Mouse (Mus musculus) gastrocnemius, postnatal 14 days (tissue): ENCODE data around the gene Crabp1. TPM values are rescaled to one million over a fixed set of nuclear protein-coding genes. Genes with fewer than 3 reads are reported as not detected.

ENCODE experiments used
- DNase-seq: peaks from one replicate; pipeline ENCODE4 v3.0.0; 2021; ENCODE audit warnings: mixed read lengths
- intact Hi-C: fragments of 180-260 bp; cut with DNase I; formaldehyde crosslinking; loops from one replicate; pipeline ENCODE4 v1.15.1; 2025; ENCODE audit warnings: low total_unique reads
- long read RNA-seq, 2 experiments: library from polyadenylated mRNA; stranded (forward); transcript quantifications; one replicate each; pipeline ENCODE4 v2.0.0; 2021
- total RNA-seq, 2 experiments: library from RNA; stranded (reverse); gene quantifications; 2 replicates each; pipeline ENCODE4 v1.2.3; 2021

The Crabp1 gene
- 1 to 10 TPM; 1.4 to 1.7 TPM for total RNA-seq
- long read RNA-seq, experiment 1, partial matches to known transcripts: 0 of 1 reads
- long read RNA-seq, experiment 1, other reads (novel, unspliced or antisense): 0 of 1 reads
- long read RNA-seq, experiment 2: 0 reads

GRCm38 (mm10) chr9:54764561-54765217 is at the start of gene Crabp1:
TSS of gene Crabp1 (plus strand) at chr9:54764748.
- no peak for DNase-seq
- intact Hi-C loops: no loop called here

GRCm38 (mm10) chr9:54715776-54716175 is 48.8 kb upstream of the Crabp1 start:
- intact Hi-C loops: no loop called here
- no peak for DNase-seq

- DNase-seq: no peak
- intact Hi-C loops: no loop called here
These were observed 47.0 kb upstream of the Crabp1 start for GRCm38 (mm10) chr9:54717527-54717926.

- no peak for DNase-seq
- intact Hi-C loops: no loop called here
These were observed 42.4 kb upstream of the Crabp1 start for GRCm38 (mm10) chr9:54722156-54722555.

- no peak for DNase-seq
- intact Hi-C loops: no loop called here
These were observed 42.0 kb upstream of the Crabp1 start for GRCm38 (mm10) chr9:54722596-54722995.

- no peak for DNase-seq
- intact Hi-C loops: no loop called here
These were observed 38.2 kb upstream of the Crabp1 start for GRCm38 (mm10) chr9:54726315-54726714.

- intact Hi-C loops: no loop called here
- DNase-seq: no peak
These were observed 32.4 kb upstream of the Crabp1 start for GRCm38 (mm10) chr9:54732122-54732521.

GRCm38 (mm10) chr9:54733921-54734638 is 30.5 kb upstream of the Crabp1 start, which contains the start of gene Wdr61:
TSS of gene Wdr61 (minus strand) at chr9:54734519.
- peak; percentile 99 for DNase-seq
- intact Hi-C loops: no loop called here

GRCm38 (mm10) chr9:54734639-54735252 is 29.8 kb upstream of the Crabp1 start:
- DNase-seq: no peak
- intact Hi-C loops: no loop called here

GRCm38 (mm10) chr9:54736284-54736701 is 28.3 kb upstream of the Crabp1 start:
- DNase-seq: peak; percentile 31
- intact Hi-C loops: no loop called here

GRCm38 (mm10) chr9:54738376-54738775 is 26.2 kb upstream of the Crabp1 start:
- DNase-seq: peak; percentile 69

GRCm38 (mm10) chr9:54743891-54744290 is 20.7 kb upstream of the Crabp1 start:
- intact Hi-C loops: no loop called here
- DNase-seq: no peak

More at GRCm38 (mm10) chr9:54738376-54738775, 26.2 kb upstream of the Crabp1 start:
- intact Hi-C loops: loop anchor here (2.0 kb wide), 1 partner anchor 82 kb away; no protein-coding TSS in a partner anchor

GRCm38 (mm10) chr9:54745740-54746370 is 18.7 kb upstream of the Crabp1 start:
- no peak for DNase-seq
- intact Hi-C loops: no loop called here

GRCm38 (mm10) chr9:54750215-54750981 is 14.2 kb upstream of the Crabp1 start:
- no peak for DNase-seq
- intact Hi-C loops: no loop called here

GRCm38 (mm10) chr9:54751684-54752083 is 12.9 kb upstream of the Crabp1 start:
- no peak for DNase-seq
- intact Hi-C loops: no loop called here

GRCm38 (mm10) chr9:54752201-54752943 is 12.2 kb upstream of the Crabp1 start:
- intact Hi-C loops: no loop called here
- no peak for DNase-seq

GRCm38 (mm10) chr9:54752944-54753295 is 11.6 kb upstream of the Crabp1 start:
- intact Hi-C loops: no loop called here
- no peak for DNase-seq

GRCm38 (mm10) chr9:54759592-54759991 is 5.0 kb upstream of the Crabp1 start:
- intact Hi-C loops: no loop called here
- no peak for DNase-seq

- no peak for DNase-seq
- intact Hi-C loops: no loop called here
These were observed 457 bp upstream of the Crabp1 start for GRCm38 (mm10) chr9:54764091-54764490.
